Mouse (Mus musculus) liver, postnatal 0 days (tissue): ENCODE measurements around the gene Rtf2. TPM values are rescaled to one million over a fixed set of nuclear protein-coding genes. Genes with fewer than 3 reads are reported as not detected.

Source experiments
- ATAC-seq: fragments of 200-750 bp; cut with Nextera tagmentation; 2 replicates; pipeline ENCODE4 v1.8.0; 2017; ENCODE audit warnings: mild to moderate bottlenecking, moderate library complexity
- DNase-seq: peaks from one replicate; pipeline ENCODE4 v3.0.0-alpha.2; 2016
- H3K27ac ChIP-seq: fragments of 300-500 bp; sonication (generic); 2 replicates; pipeline ENCODE4 v1.5.1; 2014; ENCODE audit warnings: antibody characterized with exemption, moderate library complexity, mild to moderate bottlenecking, low read depth
- H3K27me3 ChIP-seq: fragments of 300-500 bp; sonication (generic); 2 replicates; pipeline ENCODE4 v1.6.1; 2014; ENCODE audit warnings: low read length, control low read depth, mixed read lengths; ENCODE audit not compliant: insufficient read depth
- H3K36me3 ChIP-seq: fragments of 300-500 bp; sonication (generic); replicated peaks from 2 replicates; pipeline ENCODE4 v1.6.1; 2014; ENCODE audit warnings: mild to moderate bottlenecking, control low read depth, low read length, moderate library complexity, mixed read lengths; ENCODE audit not compliant: insufficient read depth
- H3K4me1 ChIP-seq: fragments of 300-500 bp; sonication (generic); 2 replicates; pipeline ENCODE4 v1.6.1; 2014; ENCODE audit warnings: antibody characterized with exemption, mild to moderate bottlenecking, control low read depth; ENCODE audit not compliant: insufficient read depth
- H3K4me2 ChIP-seq: fragments of 300-500 bp; sonication (generic); 2 replicates; pipeline ENCODE4 v1.6.1; 2014; ENCODE audit warnings: low read depth, mild to moderate bottlenecking, low read length, moderate library complexity, mixed read lengths
- H3K4me3 ChIP-seq: fragments of 300-500 bp; sonication (generic); 2 replicates; pipeline ENCODE4 v1.5.1; 2014; ENCODE audit warnings: low read depth, low read length
- H3K9ac ChIP-seq: fragments of 300-500 bp; sonication (generic); replicated peaks from 2 replicates; pipeline ENCODE4 v1.6.1; 2014; ENCODE audit warnings: mild to moderate bottlenecking, moderate library complexity
- H3K9me3 ChIP-seq: fragments of 300-500 bp; sonication (generic); 2 replicates; pipeline ENCODE4 v1.6.1; 2016; ENCODE audit warnings: mild to moderate bottlenecking, control low read depth, low read length, mixed read lengths
- CTCF ChIP-seq: sonication (generic); IDR thresholded peaks from 2 replicates; pipeline ENCODE4 v1.5.1; 2016; ENCODE audit warnings: antibody characterized with exemption, low read depth
- EP300 ChIP-seq: IDR thresholded peaks from 2 replicates; pipeline ENCODE4 v1.6.1; 2016; ENCODE audit warnings: antibody characterized with exemption, low read depth, mild to moderate bottlenecking
- WGBS: fragments of 180-500 bp; shearing (Covaris S2); extraction: QIAGEN DNeasy Blood & Tissue Kit; methylation state at CpG from one replicate; pipeline ENCODE4 v1.1.7; 2014; ENCODE audit not compliant: insufficient replicate concordance; 5-methylcytosine and 5-hydroxymethylcytosine counted together
- polyA plus RNA-seq: library from polyadenylated mRNA; unstranded; fragments of >200 nt; fragmentation: Nextera tagmentation; extraction: Ambion mirVana; gene quantifications from 2 replicates; pipeline ENCODE4 v1.2.1, GENCODE M21; 2015

The Rtf2 gene
- polyA plus RNA-seq, 1 experiment from 2014 or later, result 68.5 TPM

DNA sequence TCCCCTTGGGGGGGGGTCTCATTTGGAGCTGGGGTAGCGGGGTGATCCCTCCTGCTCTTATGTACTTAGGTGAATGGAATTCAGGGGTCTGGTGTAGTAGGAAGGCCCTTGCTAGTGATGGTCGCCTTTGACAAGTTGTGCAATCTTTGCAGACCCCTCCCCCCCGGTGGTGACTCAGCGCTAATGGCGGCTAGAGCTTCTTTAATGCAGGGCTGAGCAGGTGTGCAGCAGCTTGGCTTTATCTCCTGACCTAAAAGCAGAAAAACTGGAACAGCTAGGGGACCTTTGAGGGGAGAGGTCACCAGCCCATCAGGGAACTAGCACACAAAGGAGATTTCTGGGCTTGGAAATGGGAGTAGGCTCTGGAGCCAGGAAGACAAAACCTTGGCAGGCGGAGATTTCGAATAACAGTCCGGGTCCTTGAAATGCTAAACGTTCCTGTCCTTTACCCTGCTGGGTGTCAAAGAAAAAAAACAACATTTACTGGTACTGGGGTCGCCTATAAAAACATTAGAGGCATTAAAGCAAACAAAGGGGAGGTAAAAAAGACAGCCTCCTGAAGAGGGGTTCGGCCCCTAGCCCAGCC is 76.1 kb downstream of the Rtf2 start:
- ATAC-seq (no peak), DNase-seq (no peak)
- Histone ChIP-seq H3K36me3 (no peaks in the 10 kb centered on the region), H3K4me1 (no peaks in the 10 kb centered on the region), H3K4me2 (no peak overlapping the region), H3K9me3 (no peaks in the 10 kb centered on the region), H3K4me3 (no peak overlapping the region), H3K27me3 (no peaks in the 10 kb centered on the region), H3K9ac (no peak overlapping the region), H3K27ac (no peak overlapping the region)
- WGBS, result 32% methylated on average over 11 of the region's 11 CpGs
- TF ChIP-seq EP300 (no peak), CTCF (no peak)

Other genes starting within 250 kb of the Rtf2 start
- not detected in 2 replicates for gene Mc3r, start 192.1 kb upstream of the Rtf2 start, polyA plus RNA-seq
- gene Fam210b, start 95.0 kb upstream of the Rtf2 start, polyA plus RNA-seq, result 67.0 and 81.2 TPM in 2 replicates
- gene Aurka, start 70.0 kb upstream of the Rtf2 start, polyA plus RNA-seq, result 41.4 and 45.4 TPM in 2 replicates
- gene Cstf1, start 69.9 kb upstream of the Rtf2 start, polyA plus RNA-seq, result 16.2 and 17.1 TPM in 2 replicates
- gene Cass4, start 46.8 kb upstream of the Rtf2 start, polyA plus RNA-seq, result 0.59 and 0.72 TPM in 2 replicates
- gene Gcnt7, start 18.0 kb downstream of the Rtf2 start, polyA plus RNA-seq, result 0.25 and 0.40 TPM in 2 replicates
- gene Fam209, start 32.0 kb downstream of the Rtf2 start, polyA plus RNA-seq, result not detected in 2 replicates
- gene Tfap2c, start 109.0 kb downstream of the Rtf2 start, polyA plus RNA-seq, result not detected in 2 replicates